Mouse (Mus musculus) stomach, embryonic 14.5 days (tissue): ENCODE results near the gene Jmjd1c. TPM values are rescaled to one million over a fixed set of nuclear protein-coding genes. Genes with fewer than 3 reads are reported as not detected.

Experiments
- ATAC-seq: fragments of 200-750 bp; cut with Nextera tagmentation; 2 replicates; pipeline ENCODE4 v1.8.0; 2017; ENCODE audit warnings: low read depth, moderate TSS enrichment; ENCODE audit not compliant: insufficient number of reproducible peaks, insufficient read depth, low FRiP score
- H3K27ac ChIP-seq: fragments of 300-500 bp; sonication (generic); 2 replicates; pipeline ENCODE4 v1.5.1; 2014; ENCODE audit warnings: mild to moderate bottlenecking, low read length, moderate library complexity, mixed read lengths
- H3K27me3 ChIP-seq: fragments of 300-500 bp; sonication (generic); 2 replicates; pipeline ENCODE4 v1.6.1; 2014; ENCODE audit warnings: low read length, control low read depth, mixed read lengths; ENCODE audit not compliant: control insufficient read depth, insufficient read depth
- H3K36me3 ChIP-seq: fragments of 300-500 bp; sonication (generic); 2 replicates; pipeline ENCODE4 v1.6.1; 2014; ENCODE audit warnings: mild to moderate bottlenecking, control low read depth, low read length, moderate library complexity, mixed read lengths; ENCODE audit not compliant: control insufficient read depth, insufficient read depth
- H3K4me1 ChIP-seq: fragments of 300-500 bp; sonication (generic); 2 replicates; pipeline ENCODE4 v1.6.1; 2014; ENCODE audit warnings: low read length, control low read depth, mixed read lengths; ENCODE audit not compliant: control insufficient read depth, insufficient read depth
- H3K4me2 ChIP-seq: fragments of 300-500 bp; sonication (generic); replicated peaks from 2 replicates; pipeline ENCODE4 v1.6.1; 2014; ENCODE audit warnings: low read depth, low read length, control low read depth
- H3K4me3 ChIP-seq: fragments of 300-500 bp; sonication (generic); 2 replicates; pipeline ENCODE4 v1.5.1; 2014; ENCODE audit warnings: low read depth, low read length, control low read depth
- H3K9ac ChIP-seq: fragments of 300-500 bp; sonication (generic); replicated peaks from 2 replicates; pipeline ENCODE4 v1.6.1; 2014; ENCODE audit warnings: low read depth, mild to moderate bottlenecking, control low read depth, low read length, moderate library complexity, mixed read lengths
- H3K9me3 ChIP-seq: fragments of 300-500 bp; sonication (generic); 2 replicates; pipeline ENCODE4 v1.6.1; 2016; ENCODE audit warnings: low read depth, low read length, control low read depth; ENCODE audit not compliant: control insufficient read depth
- WGBS: fragments of 180-500 bp; shearing (Covaris S2); extraction: QIAGEN DNeasy Blood & Tissue Kit; methylation state at CpG from one replicate; pipeline ENCODE4 v1.1.7; 2014; 5-methylcytosine and 5-hydroxymethylcytosine counted together
- polyA plus RNA-seq: library from polyadenylated mRNA; unstranded; fragments of >200 nt; fragmentation: Nextera tagmentation; extraction: Ambion mirVana; gene quantifications from 2 replicates; pipeline ENCODE4 v1.2.1, GENCODE M21; 2014

Gene Jmjd1c
- polyA plus RNA-seq, 1 experiment from 2014 or later = 58.2 TPM

DNA sequence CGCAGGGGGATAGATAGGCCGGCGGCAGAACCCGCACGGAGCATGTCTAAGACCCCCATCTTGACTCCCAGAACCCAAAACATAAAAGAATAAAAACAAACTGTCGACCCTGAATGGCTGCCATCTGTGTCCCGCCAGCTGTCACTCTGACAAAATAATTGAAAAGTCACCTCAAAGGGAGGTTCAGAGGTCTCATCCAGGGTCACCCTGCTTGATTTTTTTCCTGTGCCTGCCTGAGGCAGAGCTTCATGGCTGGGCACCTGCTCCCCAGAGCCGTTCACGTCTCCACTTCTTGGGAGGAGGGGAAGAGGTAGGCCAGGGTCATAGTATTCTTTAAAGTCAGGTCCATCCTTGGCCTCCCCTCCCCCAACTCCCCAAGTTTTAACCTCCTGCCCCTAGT lies 8.6 kb downstream of the Jmjd1c start:
- 27% methylated on average over 9 of the region's 9 CpGs for WGBS
- Histone ChIP-seq H3K4me3 (no peak overlapping the region), H3K9me3 (no peaks in the 10 kb centered on the region), H3K4me2 (no peak overlapping the region), H3K9ac (no peak overlapping the region), H3K4me1 (peaks cover 58% of the 10 kb centered on the region), H3K27me3 (no peaks in the 10 kb centered on the region), H3K27ac (no peak overlapping the region), H3K36me3 (no peaks in the 10 kb centered on the region; the same call in 1 of the 2 replicates)
- no peak for ATAC-seq

DNA sequence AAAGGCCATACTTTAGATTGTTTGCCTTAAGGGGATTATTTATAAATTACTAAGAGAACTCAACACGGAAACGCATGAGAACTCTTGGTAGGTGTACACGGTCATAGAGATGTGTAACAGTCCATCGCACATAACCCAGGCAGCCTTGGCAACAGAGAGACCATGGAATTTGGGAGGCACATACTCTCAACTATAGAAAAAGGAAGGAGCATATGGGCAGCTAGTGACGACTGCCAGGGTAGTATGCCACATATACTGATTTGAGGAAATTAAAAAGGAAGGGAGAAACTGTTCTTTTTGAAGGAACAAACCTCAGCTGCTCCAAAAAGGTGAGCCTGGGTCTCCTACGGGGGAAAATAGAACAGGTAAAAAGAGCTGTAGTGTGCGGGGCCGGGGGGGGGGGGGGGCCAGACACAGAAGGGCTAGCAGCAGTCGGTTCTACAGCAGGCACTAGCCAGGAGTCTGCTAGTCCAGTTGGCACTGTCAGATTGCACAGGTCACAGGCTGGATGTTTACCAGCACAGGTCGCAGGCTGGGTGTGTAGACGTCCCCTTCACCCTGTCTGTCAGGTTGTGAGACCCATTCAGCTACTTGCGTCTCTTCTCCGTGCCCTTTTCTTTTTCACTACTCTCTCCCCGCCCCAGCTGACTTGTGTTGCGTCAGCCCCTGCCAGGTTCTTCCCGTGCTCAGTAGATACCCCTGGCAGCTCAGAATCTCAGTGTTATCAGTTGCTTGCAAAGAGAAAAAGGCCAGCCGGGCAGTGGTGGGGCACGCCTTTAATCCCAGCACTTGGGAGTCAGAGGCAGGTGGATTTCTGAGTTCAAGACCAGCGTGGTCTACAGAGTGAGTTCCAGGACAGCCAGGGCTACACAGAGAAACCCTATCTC lies 9.6 kb downstream of the Jmjd1c start:
- 61% methylated on average over 19 of the region's 19 CpGs for WGBS
- ATAC-seq = no peak
- peaks cover 53% of the 10 kb centered on the region for H3K4me1 ChIP-seq
- no peak overlapping the region for H3K9ac ChIP-seq
- H3K27me3 ChIP-seq = no peaks in the 10 kb centered on the region
- H3K9me3 ChIP-seq = no peaks in the 10 kb centered on the region
- no peak overlapping the region for H3K27ac ChIP-seq
- no peak overlapping the region for H3K4me3 ChIP-seq
- no peak overlapping the region for H3K4me2 ChIP-seq
- H3K36me3 ChIP-seq = no peaks in the 10 kb centered on the region; the same call in 1 of the 2 replicates

DNA sequence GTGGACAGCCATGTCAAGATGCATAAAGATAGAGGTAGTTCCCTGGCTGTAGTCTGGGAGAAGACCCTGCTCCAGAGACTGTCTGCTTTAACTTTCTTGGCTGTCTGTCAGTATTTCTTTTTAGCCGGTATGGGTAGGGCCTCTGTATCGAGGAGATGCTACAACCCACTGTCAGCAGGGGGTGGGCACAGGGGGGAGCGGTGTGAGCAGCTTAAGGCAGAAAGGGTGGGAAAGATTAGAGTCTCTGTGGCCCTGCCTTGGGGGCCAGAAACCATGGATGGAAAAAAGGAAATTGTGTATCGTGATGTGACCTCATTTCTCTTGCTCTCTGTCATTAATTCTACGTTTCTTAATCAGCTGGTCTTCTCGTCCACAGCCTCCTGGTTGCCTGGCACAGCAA lies 10.5 kb downstream of the Jmjd1c start:
- Histone ChIP-seq H3K4me2 (no peak overlapping the region), H3K9ac (no peak overlapping the region), H3K27me3 (no peaks in the 10 kb centered on the region), H3K27ac (no peak overlapping the region), H3K36me3 (no peaks in the 10 kb centered on the region; the same call in 1 of the 2 replicates), H3K4me1 (peaks cover 53% of the 10 kb centered on the region), H3K4me3 (no peak overlapping the region), H3K9me3 (no peaks in the 10 kb centered on the region)
- WGBS = 57% methylated on average over 6 of the region's 6 CpGs
- no peak for ATAC-seq

DNA sequence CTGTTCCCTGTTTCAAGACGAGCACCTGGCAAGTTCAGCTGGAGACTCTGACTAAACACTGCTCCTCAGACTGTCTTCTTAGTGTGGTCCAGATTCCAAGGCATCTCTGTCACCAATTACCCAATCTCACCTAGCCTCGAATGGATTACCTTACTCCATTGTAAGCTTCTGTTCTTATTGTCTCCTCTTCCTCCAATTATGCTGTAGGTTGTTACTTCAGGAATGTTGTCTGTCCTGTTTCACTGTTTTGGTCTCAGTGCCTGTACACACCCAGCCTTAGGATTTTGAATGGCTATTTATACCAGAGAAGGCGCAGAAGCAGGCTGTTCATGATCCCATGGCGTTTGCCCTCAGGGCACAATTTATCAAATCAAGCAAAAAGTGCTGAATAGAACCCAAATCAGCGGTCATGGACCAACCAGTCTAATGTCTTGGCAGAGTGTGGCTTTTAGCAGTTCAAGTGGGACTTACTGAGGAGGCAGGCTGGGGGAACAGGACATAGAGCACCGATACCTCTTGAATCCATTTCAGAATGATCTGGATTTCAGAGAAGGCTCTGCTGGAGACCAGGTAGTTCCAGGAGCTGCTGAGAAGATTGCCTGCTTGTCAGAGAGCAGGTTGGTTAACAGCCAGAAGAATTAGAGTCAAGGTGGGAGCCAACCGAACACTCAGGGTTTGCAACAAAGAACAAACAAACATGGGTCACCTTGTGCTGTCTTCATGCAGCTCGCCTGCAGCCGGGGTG lies 11.3 kb downstream of the Jmjd1c start:
- H3K27ac ChIP-seq = no peak overlapping the region
- no peaks in the 10 kb centered on the region; the same call in 1 of the 2 replicates for H3K36me3 ChIP-seq
- no peak overlapping the region for H3K9ac ChIP-seq
- 61% methylated on average over 9 of the region's 9 CpGs for WGBS
- no peak overlapping the region for H3K4me2 ChIP-seq
- H3K27me3 ChIP-seq = no peaks in the 10 kb centered on the region
- ATAC-seq = no peak
- H3K4me1 ChIP-seq = peaks cover 57% of the 10 kb centered on the region
- H3K4me3 ChIP-seq = no peak overlapping the region
- no peaks in the 10 kb centered on the region for H3K9me3 ChIP-seq

DNA sequence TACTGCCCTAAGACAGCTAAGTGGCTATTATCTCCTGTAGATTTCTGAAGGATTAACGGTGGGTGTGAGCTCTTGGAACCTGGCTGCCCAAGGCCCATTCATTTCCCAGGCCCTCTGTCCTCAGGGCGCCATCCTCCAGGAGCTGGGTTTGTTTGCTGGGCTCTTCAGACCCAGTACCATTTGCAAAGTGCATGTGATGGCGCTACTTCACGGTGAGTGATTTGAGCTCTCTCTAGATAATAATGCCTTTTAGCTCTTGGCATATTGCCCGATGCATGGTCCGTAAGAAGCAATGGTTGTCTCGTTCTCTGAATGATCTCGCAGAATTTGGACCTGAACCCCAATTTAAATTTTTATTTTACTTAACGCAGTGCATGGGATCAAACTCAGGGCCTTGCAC lies 12.2 kb downstream of the Jmjd1c start:
- no peak overlapping the region for H3K4me3 ChIP-seq
- no peak overlapping the region for H3K9ac ChIP-seq
- no peaks in the 10 kb centered on the region for H3K9me3 ChIP-seq
- peaks cover 50% of the 10 kb centered on the region for H3K4me1 ChIP-seq
- no peak overlapping the region for H3K4me2 ChIP-seq
- H3K27me3 ChIP-seq = no peaks in the 10 kb centered on the region
- H3K36me3 ChIP-seq = no peaks in the 10 kb centered on the region; the same call in 1 of the 2 replicates
- no peak overlapping the region for H3K27ac ChIP-seq
- 58% methylated on average over 9 of the region's 9 CpGs for WGBS
- no peak for ATAC-seq

DNA sequence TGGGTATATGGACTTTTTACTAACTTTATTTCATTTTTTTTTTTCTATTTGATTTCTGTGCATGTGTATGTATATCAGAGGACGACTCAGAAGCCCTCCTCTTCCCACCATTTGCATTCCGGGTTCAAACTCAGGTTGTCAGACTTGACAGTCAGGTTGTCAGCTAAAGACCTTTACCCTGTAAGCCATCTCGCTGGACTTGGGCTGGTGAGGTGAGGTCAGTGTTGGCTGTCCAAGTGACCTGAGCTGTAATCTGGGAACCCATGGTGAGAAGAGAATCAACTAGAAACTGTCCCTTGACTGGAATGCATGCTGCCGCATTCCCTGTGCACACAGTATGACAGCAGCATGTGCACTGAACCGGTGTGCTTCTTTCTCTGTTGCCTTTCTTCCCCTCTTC lies 13.7 kb downstream of the Jmjd1c start:
- WGBS = 76% methylated on average over 5 of the region's 5 CpGs
- H3K27me3 ChIP-seq = no peaks in the 10 kb centered on the region
- no peaks in the 10 kb centered on the region for H3K9me3 ChIP-seq
- no peak overlapping the region for H3K4me2 ChIP-seq
- H3K4me3 ChIP-seq = no peak overlapping the region
- peaks cover 35% of the 10 kb centered on the region for H3K4me1 ChIP-seq
- H3K36me3 ChIP-seq = no peaks in the 10 kb centered on the region; the same call in 1 of the 2 replicates
- H3K27ac ChIP-seq = no peak overlapping the region
- H3K9ac ChIP-seq = no peak overlapping the region
- ATAC-seq = no peak

DNA sequence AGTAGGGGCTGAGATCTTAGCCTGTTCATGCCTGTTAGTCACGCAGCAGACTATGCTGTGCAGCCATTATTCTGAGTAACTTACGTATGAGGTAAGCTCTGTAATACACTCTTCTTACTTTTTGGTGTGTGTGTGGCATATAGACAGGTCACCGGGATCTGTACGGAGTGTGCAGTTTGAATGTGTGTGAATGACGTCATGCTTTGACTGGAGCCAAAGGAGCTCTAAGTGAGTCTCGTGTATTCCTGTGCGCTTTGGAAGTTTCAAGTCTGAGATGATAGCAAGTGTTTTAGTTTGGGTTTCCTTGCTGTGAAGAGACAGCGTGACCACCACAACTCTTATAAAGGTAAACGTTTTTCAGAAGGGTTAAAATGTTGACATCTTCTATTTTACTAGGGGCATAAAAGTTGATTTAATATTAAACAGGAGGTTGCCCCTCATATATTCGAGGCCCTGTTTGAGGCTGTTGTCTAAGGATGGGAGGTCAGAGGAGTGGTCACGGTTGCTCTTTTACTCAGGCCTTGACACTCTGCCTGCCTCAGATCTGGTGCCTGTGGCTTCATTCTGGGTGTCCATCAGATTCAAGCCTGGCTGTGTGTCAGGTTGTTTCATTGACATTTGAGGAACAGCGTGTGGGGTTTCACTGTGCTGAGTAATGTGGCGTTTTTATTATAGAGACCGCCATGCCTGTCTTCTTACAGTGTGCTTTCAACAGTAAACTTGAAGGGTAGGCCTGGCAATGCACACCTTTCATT lies 15.3 kb downstream of the Jmjd1c start:
- Histone ChIP-seq H3K27me3 (no peaks in the 10 kb centered on the region), H3K4me1 (peaks cover 33% of the 10 kb centered on the region), H3K4me3 (no peak overlapping the region), H3K9me3 (no peaks in the 10 kb centered on the region), H3K27ac (no peak overlapping the region), H3K4me2 (no peak overlapping the region), H3K36me3 (no peaks in the 10 kb centered on the region; the same call in 1 of the 2 replicates), H3K9ac (no peak overlapping the region)
- WGBS = 78% methylated on average over 14 of the region's 14 CpGs
- ATAC-seq = no peak

DNA sequence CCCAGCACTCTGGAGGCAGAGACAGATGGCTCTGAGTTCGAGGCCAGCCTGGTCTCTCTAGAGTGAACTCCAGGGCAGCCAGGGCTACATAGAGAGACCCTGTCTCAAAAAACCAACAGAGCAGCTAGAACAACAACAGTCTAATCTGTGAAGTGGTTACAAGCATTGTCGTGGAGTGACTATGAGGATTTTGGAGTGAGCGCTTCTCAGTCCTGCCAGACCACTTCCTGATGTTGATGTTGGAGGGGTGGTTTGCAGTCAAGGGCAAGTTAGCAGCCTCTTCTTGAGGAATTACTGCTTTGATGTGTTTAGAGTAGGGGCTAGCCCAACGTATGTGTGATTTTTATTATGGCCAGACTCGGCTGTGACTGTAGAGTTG lies 15.9 kb downstream of the Jmjd1c start:
- H3K27me3 ChIP-seq = no peaks in the 10 kb centered on the region
- H3K4me3 ChIP-seq = no peak overlapping the region
- 67% methylated on average over 5 of the region's 5 CpGs for WGBS
- no peak overlapping the region for H3K27ac ChIP-seq
- no peak overlapping the region for H3K9ac ChIP-seq
- no peaks in the 10 kb centered on the region; the same call in 1 of the 2 replicates for H3K36me3 ChIP-seq
- no peak overlapping the region for H3K4me2 ChIP-seq
- peaks cover 33% of the 10 kb centered on the region for H3K4me1 ChIP-seq
- no peaks in the 10 kb centered on the region for H3K9me3 ChIP-seq
- no peak for ATAC-seq
